Comparison of ENCODE assay signal across 11 mouse cellular contexts in genomic region chr3:94915903-94916741, GRCm38 (mm10). TPM values are rescaled to one million over a fixed set of nuclear protein-coding genes. Genes with fewer than 3 reads are reported as not detected.
DNase-seq lines count a peak whose midpoint lies in the region; ATAC-seq lines count a peak whose summit lies in the region.
"Had no signal": no experiment of that assay in that cellular context is flagged by ENCODE, and none has a peak within 500 bp of the region (broad histone marks: within the 10 kb centered on the region; RNA-seq: fewer than 3 reads in every experiment).

No protein-coding gene starts in this region.

- DNase-seq in 3134 (ENCODE audit: extremely low read depth, insufficient read length, low spot score): peak; percentile 31
- DNase-seq in 3T3-L1 (ENCODE audit: low read depth, low spot score): peak; percentile 30
- no peak for DNase-seq in heart, embryonic 10.5 days (ENCODE audit: low spot score)
- DNase-seq in hindbrain, embryonic 11.5 days (ENCODE audit: low spot score): no peak

- no peaks in the 10 kb centered on the region for H3K9me3 ChIP-seq in megakaryocyte, embryonic 14.5 days
- no peaks in the 10 kb centered on the region for H3K9me3 ChIP-seq in heart, embryonic 10.5 days
- H3K9me3 ChIP-seq in hindbrain, embryonic 11.5 days (ENCODE audit: control insufficient read depth, low read length): no peaks in the 10 kb centered on the region
- H3K9me3 ChIP-seq: neural tube, embryonic 12.5 days had no signal

- H3K4me3 ChIP-seq in megakaryocyte, embryonic 14.5 days (replicated peaks): peak overlapping the region; percentile 78
- H3K4me3 ChIP-seq in heart, embryonic 10.5 days: no peak overlapping the region
- no peak overlapping the region for H3K4me3 ChIP-seq in hindbrain, embryonic 11.5 days (ENCODE audit: low read depth, low read length)
- H3K4me3 ChIP-seq: neural tube, embryonic 12.5 days had no signal

- no peak overlapping the region for H3K27ac ChIP-seq in heart, embryonic 10.5 days
- H3K27ac ChIP-seq in hindbrain, embryonic 11.5 days (ENCODE audit: low read depth, low read length): no peak overlapping the region
- H3K27ac ChIP-seq: macrophage; neural tube, embryonic 12.5 days had no signal

- no peak overlapping the region for H3K9ac ChIP-seq in hindbrain, embryonic 11.5 days (ENCODE audit: low read depth, low read length)
- H3K9ac ChIP-seq: neural tube, embryonic 12.5 days had no signal

- no peaks in the 10 kb centered on the region for H3K36me3 ChIP-seq in megakaryocyte, embryonic 14.5 days (replicated peaks; ENCODE audit: low read length)
- no peaks in the 10 kb centered on the region for H3K36me3 ChIP-seq in heart, embryonic 10.5 days
- H3K36me3 ChIP-seq in hindbrain, embryonic 11.5 days (ENCODE audit: control insufficient read depth, insufficient read depth, low read length): no peaks in the 10 kb centered on the region
- H3K36me3 ChIP-seq: neural tube, embryonic 12.5 days had no signal

- H3K27me3 ChIP-seq in megakaryocyte, embryonic 14.5 days (replicated peaks): peaks cover 34% of the 10 kb centered on the region
- no peaks in the 10 kb centered on the region for H3K27me3 ChIP-seq in heart, embryonic 10.5 days (ENCODE audit: insufficient read depth, poor library complexity, severe bottlenecking)
- H3K27me3 ChIP-seq in hindbrain, embryonic 11.5 days (ENCODE audit: control insufficient read depth, insufficient read depth, low read length): no peaks in the 10 kb centered on the region
- H3K27me3 ChIP-seq: neural tube, embryonic 12.5 days had no signal

- H3K4me2 ChIP-seq in hindbrain, embryonic 11.5 days (replicated peaks; ENCODE audit: low read depth, low read length): no peak overlapping the region
- H3K4me2 ChIP-seq: heart, embryonic 11.5 days; neural tube, embryonic 12.5 days had no signal

- H3K4me1 ChIP-seq in megakaryocyte, embryonic 14.5 days: peaks cover 32% of the 10 kb centered on the region
- peaks cover 8% of the 10 kb centered on the region for H3K4me1 ChIP-seq in heart, embryonic 10.5 days
- no peaks in the 10 kb centered on the region for H3K4me1 ChIP-seq in hindbrain, embryonic 11.5 days (replicated peaks; ENCODE audit: control insufficient read depth, insufficient read depth, low read length)
- H3K4me1 ChIP-seq: neural tube, embryonic 12.5 days had no signal

- WGBS in heart, embryonic 10.5 days: 88% methylated on average over 7 of the region's 7 CpGs
- 92% methylated on average over 7 of the region's 7 CpGs for WGBS in hindbrain, embryonic 11.5 days

- ATAC-seq in granulocyte monocyte progenitor cell, adult 5-6 weeks (replicated peaks; ENCODE audit: poor library complexity, severe bottlenecking): peak; percentile 89
- no peak for ATAC-seq in erythroblast, adult 5-6 weeks (replicated peaks; ENCODE audit: low FRiP score, poor library complexity, severe bottlenecking)
- ATAC-seq in hindbrain, embryonic 11.5 days (ENCODE audit: low FRiP score): no peak
- ATAC-seq: inflammation-experienced regulatory T-cells, adult 6 months had no signal

RNA-seq across cellular contexts. Expression of gene Selenbp1, which starts 16.7 kb away (rescaled TPM):
- 30.4 and 39.7 TPM in 2 replicates for total RNA-seq in granulocyte monocyte progenitor cell, adult 5-6 weeks (2014; fragmentation: Nextera tagmentation)
- 19.2 and 20.1 TPM in 2 replicates for total RNA-seq in granulocyte monocyte progenitor cell, adult 5-6 weeks (2017)
- 14.7 and 28.8 TPM in 2 replicates for polyA plus RNA-seq in megakaryocyte, embryonic 14.5 days (2012; ENCODE audit: insufficient read depth, low replicate concordance)
- total RNA-seq in erythroblast, adult 5-6 weeks (2015; ENCODE audit: low replicate concordance): 20.3 and 45.0 TPM in 2 replicates
- 35.3 and 41.0 TPM in 2 replicates for total RNA-seq in erythroblast, adult 5-6 weeks (2017; ENCODE audit: low replicate concordance)
- 30.5 and 35.8 TPM in 2 replicates for polyA plus RNA-seq in heart, embryonic 10.5 days (2016; fragmentation: Nextera tagmentation; extraction: Ambion mirVana)
- 6.9 and 7.4 TPM in 2 replicates for polyA plus RNA-seq in hindbrain, embryonic 11.5 days (2014; fragmentation: Nextera tagmentation; extraction: Ambion mirVana)

RNA-seq across cellular contexts. Expression of gene Psmb4, which starts 29.4 kb away (rescaled TPM):
- total RNA-seq in granulocyte monocyte progenitor cell, adult 5-6 weeks (2014; fragmentation: Nextera tagmentation): 392 and 406 TPM in 2 replicates
- total RNA-seq in granulocyte monocyte progenitor cell, adult 5-6 weeks (2017): 232 and 280 TPM in 2 replicates
- polyA plus RNA-seq in megakaryocyte, embryonic 14.5 days (2012; ENCODE audit: insufficient read depth, low replicate concordance): 186 and 205 TPM in 2 replicates
- 108 and 126 TPM in 2 replicates for total RNA-seq in erythroblast, adult 5-6 weeks (2015; ENCODE audit: low replicate concordance)
- total RNA-seq in erythroblast, adult 5-6 weeks (2017; ENCODE audit: low replicate concordance): 40.0 and 52.2 TPM in 2 replicates
- 305 and 348 TPM in 2 replicates for polyA plus RNA-seq in heart, embryonic 10.5 days (2016; fragmentation: Nextera tagmentation; extraction: Ambion mirVana)
- polyA plus RNA-seq in hindbrain, embryonic 11.5 days (2014; fragmentation: Nextera tagmentation; extraction: Ambion mirVana): 357 and 379 TPM in 2 replicates

RNA-seq across cellular contexts. Expression of gene Rfx5, which starts 37.8 kb away (rescaled TPM):
- total RNA-seq in granulocyte monocyte progenitor cell, adult 5-6 weeks (2014; fragmentation: Nextera tagmentation): 19.0 and 25.0 TPM in 2 replicates
- 17.1 and 17.9 TPM in 2 replicates for total RNA-seq in granulocyte monocyte progenitor cell, adult 5-6 weeks (2017)
- 0.45 TPM in 1 of 2 replicates, not detected in the other for polyA plus RNA-seq in megakaryocyte, embryonic 14.5 days (2012; ENCODE audit: insufficient read depth, low replicate concordance)
- 3.3 and 4.2 TPM in 2 replicates for total RNA-seq in erythroblast, adult 5-6 weeks (2015; ENCODE audit: low replicate concordance)
- total RNA-seq in erythroblast, adult 5-6 weeks (2017; ENCODE audit: low replicate concordance): 2.2 and 5.9 TPM in 2 replicates
- polyA plus RNA-seq in heart, embryonic 10.5 days (2016; fragmentation: Nextera tagmentation; extraction: Ambion mirVana): 7.3 and 7.8 TPM in 2 replicates
- polyA plus RNA-seq in hindbrain, embryonic 11.5 days (2014; fragmentation: Nextera tagmentation; extraction: Ambion mirVana): 6.0 and 8.9 TPM in 2 replicates

RNA-seq across cellular contexts. Expression of gene Pi4kb, which starts 58.4 kb away (rescaled TPM):
- total RNA-seq in granulocyte monocyte progenitor cell, adult 5-6 weeks (2014; fragmentation: Nextera tagmentation): 21.2 and 31.9 TPM in 2 replicates
- total RNA-seq in granulocyte monocyte progenitor cell, adult 5-6 weeks (2017): 24.3 and 24.6 TPM in 2 replicates
- polyA plus RNA-seq in megakaryocyte, embryonic 14.5 days (2012; ENCODE audit: insufficient read depth, low replicate concordance): 1.4 and 2.1 TPM in 2 replicates
- total RNA-seq in erythroblast, adult 5-6 weeks (2015; ENCODE audit: low replicate concordance): 8.6 and 14.4 TPM in 2 replicates
- 7.8 and 21.9 TPM in 2 replicates for total RNA-seq in erythroblast, adult 5-6 weeks (2017; ENCODE audit: low replicate concordance)
- 8.4 and 17.3 TPM in 2 replicates for polyA plus RNA-seq in heart, embryonic 10.5 days (2016; fragmentation: Nextera tagmentation; extraction: Ambion mirVana)
- 22.1 and 24.4 TPM in 2 replicates for polyA plus RNA-seq in hindbrain, embryonic 11.5 days (2014; fragmentation: Nextera tagmentation; extraction: Ambion mirVana)

Comparison
In these comparisons a context has a peak if more than half of its experiments do, and no peak if none do; other contexts are left out.
1. DNase-seq: peak in 3134 (single experiment) and 3T3-L1 (single experiment); none in heart, embryonic 10.5 days (single experiment) and hindbrain, embryonic 11.5 days (single experiment).